Mouse (Mus musculus) MEL (cell line): ENCODE data around the gene C2cd4d. TPM values are rescaled to one million over a fixed set of nuclear protein-coding genes. Genes with fewer than 3 reads are reported as not detected.
A peak's percentile ranks its signal among the peaks of the same experiment; 100 is the strongest.

Experiments used
- DNase-seq: peaks from one replicate; pipeline ENCODE4 v3.0.0; 2011; ENCODE audit warnings: low read depth, low spot score
- H3K27ac ChIP-seq: 2 replicates; pipeline ENCODE4 v1.5.1; 2012; ENCODE audit warnings: low read depth, mild to moderate bottlenecking, control low read depth, low read length, moderate library complexity; ENCODE audit not compliant: control insufficient read depth
- H3K27me3 ChIP-seq, 2 experiments: fragments of 150-350 bp in 1 of 2; sonication (generic) in 1 of 2; 2 replicates each; pipeline ENCODE4 v1.6.1; 2012; ENCODE audit warnings: low read length in 2 of 2, mild to moderate bottlenecking in 2 of 2, improper control_type of control experiment in 1 of 2, moderate library complexity in 1 of 2; ENCODE audit not compliant: insufficient read depth in 2 of 2, control insufficient read depth in 1 of 2
- H3K36me3 ChIP-seq, 2 experiments: 2 replicates each; pipeline ENCODE4 v1.6.1; 2012 to 2014; ENCODE audit warnings: low read length in 2 of 2, improper control_type of control experiment in 1 of 2, inconsistent platforms in 1 of 2, mild to moderate bottlenecking in 1 of 2; ENCODE audit not compliant: insufficient read depth in 2 of 2, control insufficient read depth in 1 of 2
- H3K4me1 ChIP-seq, 2 experiments: fragments of 150-350 bp in 1 of 2; sonication (generic) in 1 of 2; 2 replicates each; pipeline ENCODE4 v1.6.1; 2012; ENCODE audit warnings: low read length in 2 of 2, improper control_type of control experiment in 1 of 2, mild to moderate bottlenecking in 1 of 2; ENCODE audit not compliant: insufficient read depth in 2 of 2, control insufficient read depth in 1 of 2
- H3K4me3 ChIP-seq, 2 experiments: fragments of 150-350 bp in 1 of 2; sonication (generic) in 1 of 2; 2 replicates each; pipeline ENCODE4 v1.5.1; 2012; ENCODE audit warnings: low read depth in 2 of 2, low read length in 2 of 2, mild to moderate bottlenecking in 2 of 2, moderate library complexity in 2 of 2, control low read depth in 1 of 2, improper control_type of control experiment in 1 of 2; ENCODE audit not compliant: control insufficient read depth in 1 of 2, insufficient read depth in 1 of 2
- H3K79me2 ChIP-seq: 2 replicates; pipeline ENCODE4 v1.6.1; 2012; ENCODE audit warnings: mild to moderate bottlenecking, low read length, moderate library complexity; ENCODE audit not compliant: control insufficient read depth, poor library complexity, insufficient read depth
- H3K9ac ChIP-seq: 2 replicates; pipeline ENCODE4 v1.6.1; 2012; ENCODE audit warnings: low read depth, mild to moderate bottlenecking, control low read depth, low read length, moderate library complexity; ENCODE audit not compliant: control insufficient read depth, poor library complexity, severe bottlenecking
- H3K9me3 ChIP-seq: fragments of 150-350 bp; sonication (generic); replicated peaks from 2 replicates; pipeline ENCODE4 v1.6.1; 2012; ENCODE audit warnings: mild to moderate bottlenecking, low read length, improper control_type of control experiment, moderate library complexity; ENCODE audit not compliant: insufficient read depth
- BHLHE40 ChIP-seq: IDR thresholded peaks from 2 replicates; pipeline ENCODE4 v1.6.1; 2012; ENCODE audit warnings: low read depth, mild to moderate bottlenecking, inconsistent platforms, low read length, improper control_type of control experiment, borderline replicate concordance
- CHD2 ChIP-seq: IDR thresholded peaks from 2 replicates; pipeline ENCODE4 v1.6.1; 2011; ENCODE audit warnings: low read length, improper control_type of control experiment
- CTCF ChIP-seq, 3 experiments: IDR thresholded peaks in 2 of 3; conservative IDR thresholded peaks in 1 of 3; 2 replicates each; pipeline ENCODE4 v1.5.1; 2011 to 2012; ENCODE audit warnings: low read length in 3 of 3, low read depth in 2 of 3, mild to moderate bottlenecking in 2 of 3, improper control_type of control experiment in 1 of 3, inconsistent platforms in 1 of 3, mixed read lengths in 1 of 3, moderate library complexity in 1 of 3; ENCODE audit not compliant: control insufficient read depth in 1 of 3, insufficient read depth in 1 of 3, poor library complexity in 1 of 3, severe bottlenecking in 1 of 3
- E2F4 ChIP-seq: IDR thresholded peaks from 2 replicates; pipeline ENCODE4 v1.6.1; 2011; ENCODE audit warnings: low read depth, low read length, improper control_type of control experiment, borderline replicate concordance
- ELF1 ChIP-seq: IDR thresholded peaks from 2 replicates; pipeline ENCODE4 v1.6.1; 2014; ENCODE audit warnings: low read depth, mild to moderate bottlenecking, inconsistent platforms, low read length, improper control_type of control experiment, moderate library complexity
- EP300 ChIP-seq, 2 experiments: IDR thresholded peaks; 2 replicates each; pipeline ENCODE4 v1.6.1; 2011; ENCODE audit warnings: improper control_type of control experiment in 2 of 2, low read length in 2 of 2, low read depth in 1 of 2, mild to moderate bottlenecking in 1 of 2
- ETS1 ChIP-seq: IDR thresholded peaks from 2 replicates; pipeline ENCODE4 v1.6.1; 2012; ENCODE audit warnings: low read depth, mild to moderate bottlenecking, inconsistent platforms, low read length, improper control_type of control experiment, moderate library complexity
- GABPA ChIP-seq: IDR thresholded peaks from 2 replicates; pipeline ENCODE4 v1.6.1; 2012; ENCODE audit warnings: low read depth, mild to moderate bottlenecking, inconsistent platforms, low read length, improper control_type of control experiment, moderate library complexity
- GATA1 ChIP-seq: IDR thresholded peaks from 2 replicates; pipeline ENCODE4 v1.6.1; 2011; ENCODE audit warnings: low read depth, low read length, improper control_type of control experiment
- JUND ChIP-seq: IDR thresholded peaks from 2 replicates; pipeline ENCODE4 v1.6.1; 2011; ENCODE audit warnings: low read depth, mild to moderate bottlenecking, improper control_type of control experiment, low read length
- MAZ ChIP-seq: IDR thresholded peaks from 2 replicates; pipeline ENCODE4 v1.6.1; 2012; ENCODE audit warnings: low read depth, mild to moderate bottlenecking, inconsistent platforms, low read length, improper control_type of control experiment
- MEF2A ChIP-seq: IDR thresholded peaks from 2 replicates; pipeline ENCODE4 v1.6.1; 2014; ENCODE audit warnings: low read depth, mild to moderate bottlenecking, inconsistent platforms, low read length, improper control_type of control experiment; ENCODE audit not compliant: poor library complexity, insufficient replicate concordance, severe bottlenecking; ENCODE audit errors: extremely low read depth
- MXI1 ChIP-seq: IDR thresholded peaks from 2 replicates; pipeline ENCODE4 v1.6.1; 2011; ENCODE audit warnings: mild to moderate bottlenecking, low read depth, low read length, improper control_type of control experiment
- MYB ChIP-seq: IDR thresholded peaks from 2 replicates; pipeline ENCODE4 v1.6.1; 2011; ENCODE audit warnings: mild to moderate bottlenecking, low read depth, low read length, improper control_type of control experiment
- NELFE ChIP-seq: IDR thresholded peaks from 2 replicates; pipeline ENCODE4 v1.6.1; 2011; ENCODE audit warnings: low read depth, low read length, improper control_type of control experiment
- NRF1 ChIP-seq: IDR thresholded peaks from 2 replicates; pipeline ENCODE4 v1.6.1; 2014; ENCODE audit warnings: low read depth, mild to moderate bottlenecking, inconsistent platforms, low read length, improper control_type of control experiment, moderate library complexity; ENCODE audit not compliant: poor library complexity, insufficient read depth, severe bottlenecking
- POLR2A ChIP-seq, 2 experiments: IDR thresholded peaks; 2 replicates each; pipeline ENCODE4 v1.6.1; 2011 to 2012; ENCODE audit warnings: low read length in 2 of 2, mild to moderate bottlenecking in 2 of 2, control low read depth in 1 of 2, improper control_type of control experiment in 1 of 2, low read depth in 1 of 2, moderate library complexity in 1 of 2; ENCODE audit not compliant: control insufficient read depth in 1 of 2, insufficient read depth in 1 of 2, poor library complexity in 1 of 2
- POLR2AphosphoS2 ChIP-seq: IDR thresholded peaks from 2 replicates; pipeline ENCODE4 v1.6.1; 2011; ENCODE audit warnings: low read length, improper control_type of control experiment
- POLR2AphosphoS5 ChIP-seq: IDR thresholded peaks from 2 replicates; pipeline ENCODE4 v1.6.1; 2012; ENCODE audit warnings: low read depth, borderline replicate concordance, mild to moderate bottlenecking, inconsistent platforms, low read length, moderate library complexity, mixed read lengths
- RAD21 ChIP-seq: IDR thresholded peaks from 2 replicates; pipeline ENCODE4 v1.6.1; 2011; ENCODE audit warnings: mild to moderate bottlenecking, low read depth, low read length, improper control_type of control experiment
- SIN3A ChIP-seq: IDR thresholded peaks from 2 replicates; pipeline ENCODE4 v1.6.1; 2012; ENCODE audit warnings: low read length, improper control_type of control experiment, inconsistent platforms
- SMC3 ChIP-seq: IDR thresholded peaks from 2 replicates; pipeline ENCODE4 v1.6.1; 2011; ENCODE audit warnings: low read depth, low read length, improper control_type of control experiment
- TAL1 ChIP-seq: IDR thresholded peaks from 2 replicates; pipeline ENCODE4 v1.6.1; 2012; ENCODE audit warnings: mild to moderate bottlenecking, inconsistent platforms, low read length, moderate library complexity, mixed read lengths
- TBP ChIP-seq: IDR thresholded peaks from 2 replicates; pipeline ENCODE4 v1.8.0; 2011; ENCODE audit warnings: low read depth, low read length, improper control_type of control experiment
- TCF12 ChIP-seq: IDR thresholded peaks from 2 replicates; pipeline ENCODE4 v1.6.1; 2014; ENCODE audit warnings: low read depth, mild to moderate bottlenecking, inconsistent platforms, low read length, improper control_type of control experiment, moderate library complexity
- UBTF ChIP-seq: IDR thresholded peaks from 2 replicates; pipeline ENCODE4 v1.6.1; 2012; ENCODE audit warnings: low read depth, mild to moderate bottlenecking, inconsistent platforms, low read length, improper control_type of control experiment, moderate library complexity, borderline replicate concordance; ENCODE audit not compliant: insufficient read depth
- USF1 ChIP-seq: IDR thresholded peaks from 2 replicates; pipeline ENCODE4 v1.6.1; 2014; ENCODE audit warnings: low read depth, mild to moderate bottlenecking, inconsistent platforms, low read length, improper control_type of control experiment, moderate library complexity
- USF2 ChIP-seq, 2 experiments: IDR thresholded peaks; 2 replicates each; pipeline ENCODE4 v1.6.1; 2011 to 2012; ENCODE audit warnings: improper control_type of control experiment in 2 of 2, low read length in 2 of 2, borderline replicate concordance in 1 of 2, inconsistent platforms in 1 of 2, low read depth in 1 of 2, mild to moderate bottlenecking in 1 of 2; ENCODE audit not compliant: insufficient read depth in 1 of 2
- ZC3H11A ChIP-seq: IDR thresholded peaks from 2 replicates; pipeline ENCODE4 v1.6.1; 2012; ENCODE audit warnings: low read depth, mild to moderate bottlenecking, inconsistent platforms, low read length, improper control_type of control experiment
- ZMIZ1 ChIP-seq: IDR thresholded peaks from 2 replicates; pipeline ENCODE4 v1.6.1; 2012; ENCODE audit warnings: low read depth, mild to moderate bottlenecking, inconsistent platforms, low read length, improper control_type of control experiment, moderate library complexity
- ZNF384 ChIP-seq: IDR thresholded peaks from 2 replicates; pipeline ENCODE4 v1.6.1; 2012; ENCODE audit warnings: low read depth, mild to moderate bottlenecking, inconsistent platforms, low read length, improper control_type of control experiment
- polyA plus RNA-seq, 2 experiments: library from polyadenylated mRNA; stranded (reverse) in 1 of 2; unstranded in 1 of 2; fragments of >175 nt in 1 of 2; fragments of >200 nt in 1 of 2; gene quantifications; 2 replicates each; pipeline versions ENCODE4 v1.2.1 to v1.2.4; 2012; ENCODE audit warnings: low replicate concordance in 2 of 2, low read depth in 1 of 2; ENCODE audit not compliant: insufficient read length in 2 of 2, insufficient read depth in 1 of 2, missing spikeins in 1 of 2
- total RNA-seq: library from RNA; depleted of rRNA; stranded (reverse); fragments of 300-350 nt; gene quantifications from 2 replicates; pipeline ENCODE4 v1.2.3, GENCODE M21; 2012

C2cd4d gene
- total and polyA plus RNA-seq, 3 experiments = not detected

GRCm38 (mm10) chr3:94368631-94369030 is 6.4 kb downstream of the C2cd4d start:
- Histone ChIP-seq H3K9ac (no peak overlapping the region), H3K36me3 (peaks cover 0 to 6% of the 10 kb centered on the region in 2 experiments; a peak in 2 of 4 replicates), H3K79me2 (no peaks in the 10 kb centered on the region), H3K4me1 (peaks cover 0 to 4% of the 10 kb centered on the region in 2 experiments; a peak in 3 of 4 replicates), H3K9me3 (no peaks in the 10 kb centered on the region), H3K27ac (no peak overlapping the region), H3K4me3 (no peak overlapping the region), H3K27me3 (no peaks in the 10 kb centered on the region)
- DNase-seq = no peak
- TF ChIP-seq BHLHE40 (peak; percentile 50; the same call in 1 of the 2 replicates), MEF2A (no peak), MYB (no peak), SMC3 (no peak), JUND (no peak), RAD21 (no peak), USF2 (IDR thresholded peaks at IDR 0.05; ENCODE audit: borderline replicate concordance in 1 of 2, insufficient read depth in 1 of 2, low read depth in 1 of 2, low read length in 2 of 2) (no peak), USF1 (0 out of 2 replicates have a peak, but pooled peaks have one; percentile 19), E2F4 (no peak), CTCF (IDR thresholded peaks at IDR 0.05 in 2 of 3, conservative IDR thresholded peaks at IDR 0.05 in 1 of 3; ENCODE audit: control insufficient read depth in 1 of 3, insufficient read depth in 1 of 3, low read depth in 2 of 3, low read length in 3 of 3, poor library complexity in 1 of 3, severe bottlenecking in 1 of 3) (no peak), SIN3A (no peak), GATA1 (no peak)
- TF ChIP-seq, all 39 proteins: peak for 2

DNA sequence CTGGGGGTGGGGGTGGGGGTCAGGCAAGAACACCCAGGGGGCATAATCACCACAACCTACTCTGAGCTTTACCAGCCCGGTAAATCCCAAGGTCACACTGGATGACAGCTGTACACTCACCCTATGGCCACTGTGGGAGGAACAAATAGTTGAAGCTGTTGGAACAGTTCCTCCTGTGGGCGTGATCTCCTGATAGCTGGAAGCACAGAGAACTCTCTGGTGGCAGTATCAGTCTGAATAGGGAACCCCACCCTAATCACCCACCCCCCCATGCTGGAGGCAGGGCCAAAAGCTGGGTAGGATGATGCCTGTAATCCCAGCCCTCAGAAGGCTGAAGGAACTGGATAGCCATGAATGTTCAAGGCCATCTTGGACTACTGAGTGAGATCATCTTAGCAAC is 7.5 kb downstream of the C2cd4d start:
- no peak overlapping the region for H3K27ac ChIP-seq
- H3K27me3 ChIP-seq = no peaks in the 10 kb centered on the region
- H3K36me3 ChIP-seq = peaks cover 0 to 6% of the 10 kb centered on the region in 2 experiments; a peak in 2 of 4 replicates
- H3K4me3 ChIP-seq = no peak overlapping the region
- no peaks in the 10 kb centered on the region for H3K9me3 ChIP-seq
- no peaks in the 10 kb centered on the region for H3K79me2 ChIP-seq
- H3K4me1 ChIP-seq = peaks cover 0 to 4% of the 10 kb centered on the region in 2 experiments; a peak in 3 of 4 replicates
- H3K9ac ChIP-seq = no peak overlapping the region
- peak; percentile 78 for DNase-seq
- TF ChIP-seq MEF2A (no peak), RAD21 (no peak), POLR2AphosphoS5 (no peak), USF2 (IDR thresholded peaks at IDR 0.05; ENCODE audit: borderline replicate concordance in 1 of 2, insufficient read depth in 1 of 2, low read depth in 1 of 2, low read length in 2 of 2) (no peak), E2F4 (no peak), CHD2 (no peak), MAZ (0 out of 2 replicates have a peak, but pooled peaks have one; percentile 27), SMC3 (no peak; the same call in 1 of the 2 replicates), USF1 (no peak), ZMIZ1 (no peak), NELFE (no peak), UBTF (no peak), POLR2AphosphoS2 (no peak), EP300 (IDR thresholded peaks at IDR 0.05; ENCODE audit: low read depth in 1 of 2, low read length in 2 of 2) (peak; percentile 59 to 65), ZNF384 (no peak), ZC3H11A (no peak), TAL1 (no peak), MXI1 (no peak), TBP (no peak), ELF1 (no peak), POLR2A (IDR thresholded peaks at IDR 0.05; ENCODE audit: control insufficient read depth in 1 of 2, insufficient read depth in 1 of 2, low read depth in 1 of 2, low read length in 2 of 2, poor library complexity in 1 of 2) (no peak), GABPA (no peak), ETS1 (no peak), GATA1 (peak; percentile 68), NRF1 (no peak), TCF12 (no peak)
